ENCODE assay signal across 16 mouse cellular contexts in genomic region chr1:72966423-72966822, GRCm38 (mm10). TPM values are rescaled to one million over a fixed set of nuclear protein-coding genes. Genes with fewer than 3 reads are reported as not detected.
DNase-seq lines count a peak whose midpoint lies in the region; TF ChIP-seq lines count a peak whose summit lies in the region.
"Had no signal": no experiment of that assay in that cellular context is flagged by ENCODE, and none has a peak within 500 bp of the region (broad histone marks: within the 10 kb centered on the region; RNA-seq: fewer than 3 reads in every experiment).

No protein-coding gene starts in this region.

- intact Hi-C loops in left cerebral cortex, adult 2 months (cut with DNase I): no loop called here

- no peaks in the 10 kb centered on the region for H3K27me3 ChIP-seq in kidney, adult 2 months (replicated peaks; ENCODE audit: control insufficient read depth, insufficient read depth, low read length)
- H3K27me3 ChIP-seq: heart, embryonic 12.5 days had no signal

- DNase-seq in adrenal gland, adult 2 months: peak; percentile 49
- DNase-seq in adrenal gland, adult 8-10 months: no peak
- peak; percentile 52 for DNase-seq in right cerebral cortex, adult 18-20 months
- DNase-seq in right cerebral cortex, postnatal 4 days: no peak
- DNase-seq in left cerebral cortex, adult 2 months (ENCODE audit: extremely low spot score in 1 of 2, low spot score in 2 of 2): peak in 1 of 2 experiments; percentile 45
- no peak for DNase-seq in kidney, adult 2 months
- DNase-seq in MN1 (ENCODE audit: low spot score): no peak
- DNase-seq in lung, postnatal 4 days: no peak
- DNase-seq: embryo, embryonic 11 days; kidney, postnatal 36 days; thymus, postnatal 14 days had no signal

- no peaks in the 10 kb centered on the region for H3K36me3 ChIP-seq in kidney, adult 2 months (ENCODE audit: control insufficient read depth, insufficient read depth, low read length)
- H3K36me3 ChIP-seq: heart, embryonic 12.5 days had no signal

- WGBS in kidney, adult 2 months: 93% methylated on average over 4 of the region's 4 CpGs

- TF ChIP-seq POLR2A in kidney, adult 2 months (IDR thresholded peaks at IDR 0.05; ENCODE audit: low read depth, low read length): no peak

- no peaks in the 10 kb centered on the region for H3K4me1 ChIP-seq in kidney, adult 2 months (ENCODE audit: control insufficient read depth, insufficient read depth, low read length)

- H3K27ac ChIP-seq in left cerebral cortex, adult 2 months: peak overlapping the region; percentile 21; the same call in 1 of the 2 replicates
- H3K27ac ChIP-seq in kidney, adult 2 months (ENCODE audit: insufficient read depth, low read depth, low read length): no peak overlapping the region
- H3K27ac ChIP-seq: liver, embryonic 14.5 days had no signal

- TF ChIP-seq CTCF in left cerebral cortex, adult 2 months (IDR thresholded peaks at IDR 0.05): no peak
- no peak for TF ChIP-seq CTCF in kidney, adult 2 months (conservative IDR thresholded peaks at IDR 0.05; ENCODE audit: insufficient read depth, insufficient read length, low read depth, low read length)

- H3K4me3 ChIP-seq in left cerebral cortex, adult 2 months: no peak overlapping the region
- no peak overlapping the region for H3K4me3 ChIP-seq in kidney, adult 2 months (ENCODE audit: insufficient read depth, low read depth, low read length)
- H3K4me3 ChIP-seq: heart, embryonic 12.5 days had no signal

RNA-seq across cellular contexts. Expression of gene Tnp1, which starts 49.3 kb away (rescaled TPM):
- not detected for total RNA-seq in adrenal gland, adult 2 months (2021)
- polyA plus RNA-seq in adrenal gland, adult 2 months (2012; rRNA removed): not detected in 2 replicates
- total RNA-seq in adrenal gland, adult 8-10 months (2022): not detected
- total RNA-seq in left cerebral cortex, adult 2 months (2021): not detected
- polyA plus RNA-seq in kidney, adult 2 months (2012; rRNA removed): 0.67 and 1.0 TPM in 2 replicates
- total RNA-seq: megakaryocyte progenitor cell, adult 5-6 weeks; MEL had no signal
- polyA plus RNA-seq: heart, embryonic 12.5 days; hindbrain, embryonic 16.5 days; liver, embryonic 14.5 days had no signal

Comparison
In these comparisons a context has a peak if more than half of its experiments do, and no peak if none do; other contexts are left out.
1. DNase-seq: peak in adrenal gland, adult 2 months (single experiment) and right cerebral cortex, adult 18-20 months (single experiment); none in adrenal gland, adult 8-10 months (single experiment), right cerebral cortex, postnatal 4 days (single experiment), kidney, adult 2 months (single experiment), MN1 (single experiment) and lung, postnatal 4 days (0 of 2).